Mouse (Mus musculus): ENCODE measurements at regions not wholly inside any gene's neighbourhood (a gene's known extent, or its start where the extent isn't known, plus 50 kb on each side); places are given as distances from the start of the nearest gene placed in this dataset.
A peak's percentile ranks its signal among the peaks of the same experiment; 100 is the strongest.

DNA sequence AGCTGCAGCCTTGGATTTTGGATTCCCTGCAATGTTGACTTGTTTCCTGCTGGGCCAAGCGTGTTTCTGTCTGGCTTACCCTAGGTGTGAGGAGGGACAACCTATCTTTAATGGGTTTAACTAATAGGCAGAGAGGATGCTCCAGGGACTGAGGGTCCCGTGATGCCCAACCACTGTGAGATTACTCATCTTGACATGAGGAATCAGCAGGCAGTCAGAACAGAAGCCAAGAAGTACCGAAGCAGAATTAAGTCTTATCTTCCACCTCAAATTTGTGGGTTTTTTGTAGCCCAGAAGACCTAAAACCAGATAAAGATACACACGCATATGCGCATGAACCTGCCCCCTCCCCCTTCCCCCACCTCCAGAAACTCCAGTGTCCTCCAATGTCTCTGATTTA is 267.6 kb upstream of the BB014433 start:
- 80% methylated on average over 5 of the region's 5 CpGs for WGBS
- no peak overlapping the region for H3K4me3 ChIP-seq

DNA sequence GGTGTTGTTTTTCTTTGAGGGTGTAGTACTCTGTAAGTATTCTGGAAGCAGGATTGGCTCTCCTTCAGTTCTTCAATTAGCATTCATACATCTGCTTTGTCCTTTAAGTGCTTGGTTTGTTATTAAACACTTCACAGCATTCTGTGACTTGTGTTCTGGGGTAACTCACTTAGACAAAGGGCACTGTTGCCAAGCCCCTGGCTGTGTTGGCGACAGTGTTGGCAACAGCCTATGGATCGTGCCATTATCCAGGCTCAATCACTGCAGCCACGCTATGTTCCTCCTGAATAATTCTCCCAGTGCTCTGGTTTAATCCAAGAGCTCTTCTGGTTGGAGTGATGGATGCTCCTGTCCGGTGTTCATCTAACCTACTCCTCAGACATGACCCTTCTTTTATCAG is 265.6 kb upstream of the BB014433 start:
- Histone ChIP-seq H3K36me3 (replicated peaks) (no peaks in the 10 kb centered on the region), H3K4me1 (no peaks in the 10 kb centered on the region), H3K9me3 (no peaks in the 10 kb centered on the region), H3K4me3 (no peak overlapping the region), H3K27ac (replicated peaks) (no peak overlapping the region), H3K27me3 (replicated peaks; ENCODE audit: low read depth, poor library complexity, severe bottlenecking) (no peaks in the 10 kb centered on the region)
- 92% methylated on average over 4 of the region's 4 CpGs for WGBS
- DNase-seq (ENCODE audit: low spot score): no peak

More for the DNA sequence above, 267.6 kb upstream of the BB014433 start:
- no peaks in the 10 kb centered on the region for H3K27me3 ChIP-seq (replicated peaks; ENCODE audit: low read depth, poor library complexity, severe bottlenecking)
- H3K27ac ChIP-seq (replicated peaks): no peak overlapping the region
- no peak for DNase-seq (ENCODE audit: low spot score)
- H3K9me3 ChIP-seq: no peaks in the 10 kb centered on the region
- H3K36me3 ChIP-seq (replicated peaks): no peaks in the 10 kb centered on the region
- no peaks in the 10 kb centered on the region for H3K4me1 ChIP-seq

DNA sequence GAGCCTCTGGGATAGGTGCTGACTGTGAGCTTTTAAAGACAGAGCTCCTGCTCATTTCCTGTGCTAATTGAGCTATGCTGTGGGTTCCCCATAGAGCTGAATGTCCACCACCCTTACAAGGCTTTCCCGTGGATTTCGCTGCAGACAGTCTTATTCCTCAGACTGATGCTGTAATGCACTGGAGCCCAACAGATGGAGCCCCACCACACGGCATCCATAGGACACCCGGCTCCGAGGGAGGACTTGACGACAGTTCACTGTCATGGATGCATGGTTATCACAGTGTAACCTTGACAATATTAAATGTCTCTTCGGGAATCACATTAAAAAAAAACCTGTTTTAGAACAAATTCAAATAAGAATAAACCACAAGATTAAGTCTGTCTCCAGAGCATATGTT is 265.2 kb upstream of the BB014433 start:
- DNase-seq (ENCODE audit: low spot score): no peak
- no peaks in the 10 kb centered on the region for H3K36me3 ChIP-seq (replicated peaks)
- H3K27me3 ChIP-seq (replicated peaks; ENCODE audit: low read depth, poor library complexity, severe bottlenecking): no peaks in the 10 kb centered on the region
- no peaks in the 10 kb centered on the region for H3K9me3 ChIP-seq
- H3K4me1 ChIP-seq: no peaks in the 10 kb centered on the region
- 79% methylated on average over 7 of the region's 7 CpGs for WGBS
- no peak overlapping the region for H3K27ac ChIP-seq (replicated peaks)
- no peak overlapping the region for H3K4me3 ChIP-seq

DNA sequence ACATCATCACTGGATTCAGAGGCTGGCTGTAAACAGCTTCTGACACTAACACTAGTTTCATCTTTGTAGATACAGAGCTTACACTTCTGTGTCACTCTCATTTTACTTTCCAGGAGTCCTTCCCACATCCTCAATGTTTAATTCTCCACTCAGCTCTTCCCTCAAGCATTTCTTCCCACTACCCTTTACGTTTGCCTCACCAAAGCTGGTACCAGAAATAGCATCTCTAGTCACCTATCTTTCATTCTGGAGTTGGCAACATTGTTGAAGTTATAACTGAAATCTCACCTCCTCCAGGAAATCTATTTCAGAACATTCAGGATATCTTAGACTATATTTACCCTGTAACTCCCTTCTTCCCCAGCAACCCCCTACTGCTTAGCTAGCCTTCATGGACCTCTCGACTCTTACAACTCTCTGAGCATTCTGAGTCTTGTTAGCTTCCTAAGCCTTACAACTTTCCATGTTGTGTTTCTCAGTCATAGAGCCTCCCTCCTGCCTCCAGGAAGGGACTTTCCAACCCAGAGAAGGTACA is 258.3 kb upstream of the BB014433 start:
- Histone ChIP-seq H3K36me3 (replicated peaks) (no peaks in the 10 kb centered on the region), H3K9me3 (no peaks in the 10 kb centered on the region), H3K4me1 (no peaks in the 10 kb centered on the region), H3K27ac (replicated peaks) (no peak overlapping the region), H3K4me3 (no peak overlapping the region), H3K27me3 (replicated peaks; ENCODE audit: low read depth, poor library complexity, severe bottlenecking) (no peaks in the 10 kb centered on the region)
- WGBS: 86% methylated on average over 2 of the region's 2 CpGs
- no peak for DNase-seq (ENCODE audit: low spot score)

DNA sequence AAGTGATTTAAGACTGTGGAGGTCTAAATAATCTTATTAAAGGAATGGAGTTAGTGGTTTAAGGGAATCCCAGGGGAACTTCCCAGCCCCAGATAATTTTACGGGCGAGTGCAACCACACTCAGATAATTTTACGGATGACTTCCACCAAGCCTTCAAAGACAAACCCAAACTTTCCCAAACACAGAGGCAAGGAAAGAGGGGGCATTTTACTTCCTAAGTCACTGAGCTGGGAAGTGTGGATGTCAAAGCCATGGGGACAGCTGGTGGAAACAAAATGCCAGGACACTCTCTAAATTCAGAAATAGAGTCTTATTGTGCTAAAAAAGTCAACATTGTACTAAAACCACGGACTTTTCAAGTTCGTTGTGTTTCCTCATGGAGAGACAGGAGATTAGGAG is 227.9 kb upstream of the BB014433 start:
- 37% methylated on average over 5 of the region's 5 CpGs for WGBS
- no peak for DNase-seq (ENCODE audit: low spot score)
- no peak overlapping the region for H3K27ac ChIP-seq (replicated peaks)
- no peak overlapping the region for H3K4me3 ChIP-seq
- no peaks in the 10 kb centered on the region for H3K9me3 ChIP-seq
- H3K36me3 ChIP-seq (replicated peaks): no peaks in the 10 kb centered on the region
- H3K4me1 ChIP-seq: peaks cover 17% of the 10 kb centered on the region
- H3K27me3 ChIP-seq (replicated peaks; ENCODE audit: low read depth, poor library complexity, severe bottlenecking): peaks cover 21% of the 10 kb centered on the region; the same call in 1 of the 2 replicates

DNA sequence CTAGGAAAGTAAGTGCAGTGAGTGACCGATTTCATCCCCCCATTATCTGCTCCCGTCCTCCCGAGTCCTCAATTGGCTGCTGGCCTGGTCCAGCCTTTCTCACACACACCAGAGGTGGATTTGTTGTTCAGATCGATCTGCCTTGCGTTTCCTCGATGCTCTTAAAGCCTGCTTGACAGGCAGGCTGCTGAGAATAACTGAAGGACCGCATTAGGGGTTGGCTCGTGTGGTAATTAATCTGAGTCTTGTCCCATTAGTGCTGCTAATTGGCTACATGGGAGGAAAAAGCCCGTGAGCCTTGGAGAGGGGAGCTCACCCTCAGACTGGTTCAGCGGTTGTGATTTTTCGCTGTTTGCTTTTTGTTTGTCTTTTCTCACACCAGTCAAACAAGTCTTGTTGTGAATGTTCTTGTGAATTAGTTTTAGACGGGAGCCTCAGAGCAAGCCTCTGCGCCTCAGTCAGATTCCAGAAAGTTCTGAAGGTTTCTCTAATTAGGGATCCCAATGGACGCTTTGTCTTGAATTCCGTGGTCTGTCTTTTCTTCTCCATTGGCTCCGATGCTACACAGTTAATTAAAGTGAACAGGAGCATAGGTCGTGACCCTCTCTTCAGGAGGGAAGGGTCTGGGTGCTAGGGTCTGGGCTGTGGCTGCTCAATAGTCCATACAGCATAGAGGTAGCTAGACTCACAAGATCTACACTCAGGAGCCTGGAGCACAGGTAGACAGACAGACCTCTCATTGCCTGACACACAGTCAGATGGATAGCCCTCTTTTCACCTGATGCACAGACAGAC is 226.1 kb upstream of the BB014433 start:
- H3K4me1 ChIP-seq: peaks cover 17% of the 10 kb centered on the region
- peak; percentile 14 for DNase-seq (ENCODE audit: low spot score)
- 30% methylated on average over 17 of the region's 17 CpGs for WGBS
- no peak overlapping the region for H3K4me3 ChIP-seq
- peaks cover 21% of the 10 kb centered on the region; the same call in 1 of the 2 replicates for H3K27me3 ChIP-seq (replicated peaks; ENCODE audit: low read depth, poor library complexity, severe bottlenecking)
- H3K27ac ChIP-seq (replicated peaks): no peak overlapping the region
- no peaks in the 10 kb centered on the region for H3K9me3 ChIP-seq
- no peaks in the 10 kb centered on the region for H3K36me3 ChIP-seq (replicated peaks)

DNA sequence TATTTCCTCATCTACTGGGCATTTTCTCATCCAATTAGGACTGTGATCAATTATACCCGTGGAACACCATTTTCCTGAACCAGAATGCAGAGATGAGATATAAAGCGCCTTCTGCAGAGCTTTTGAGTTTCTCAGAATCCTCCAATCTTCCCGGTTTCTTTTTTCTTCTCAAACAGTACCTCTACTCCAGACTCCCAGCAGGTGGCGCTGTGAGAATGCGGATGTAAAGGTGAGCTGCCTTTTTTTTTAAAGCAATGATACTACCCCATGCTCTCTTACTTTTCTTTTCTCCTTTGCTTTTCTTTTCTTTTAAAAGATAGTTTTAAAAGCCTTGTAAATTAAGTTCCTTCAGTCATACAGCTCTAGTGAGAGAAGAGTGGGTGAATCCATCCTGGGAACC is 224.4 kb upstream of the BB014433 start:
- WGBS: 10% methylated on average over 5 of the region's 5 CpGs
- peak; percentile 76 for DNase-seq (ENCODE audit: low spot score)
- Histone ChIP-seq H3K27me3 (replicated peaks; ENCODE audit: low read depth, poor library complexity, severe bottlenecking) (peaks cover 18% of the 10 kb centered on the region; the same call in 1 of the 2 replicates), H3K27ac (replicated peaks) (no peak overlapping the region), H3K4me1 (peaks cover 17% of the 10 kb centered on the region), H3K4me3 (no peak overlapping the region), H3K9me3 (no peaks in the 10 kb centered on the region), H3K36me3 (replicated peaks) (no peaks in the 10 kb centered on the region)

DNA sequence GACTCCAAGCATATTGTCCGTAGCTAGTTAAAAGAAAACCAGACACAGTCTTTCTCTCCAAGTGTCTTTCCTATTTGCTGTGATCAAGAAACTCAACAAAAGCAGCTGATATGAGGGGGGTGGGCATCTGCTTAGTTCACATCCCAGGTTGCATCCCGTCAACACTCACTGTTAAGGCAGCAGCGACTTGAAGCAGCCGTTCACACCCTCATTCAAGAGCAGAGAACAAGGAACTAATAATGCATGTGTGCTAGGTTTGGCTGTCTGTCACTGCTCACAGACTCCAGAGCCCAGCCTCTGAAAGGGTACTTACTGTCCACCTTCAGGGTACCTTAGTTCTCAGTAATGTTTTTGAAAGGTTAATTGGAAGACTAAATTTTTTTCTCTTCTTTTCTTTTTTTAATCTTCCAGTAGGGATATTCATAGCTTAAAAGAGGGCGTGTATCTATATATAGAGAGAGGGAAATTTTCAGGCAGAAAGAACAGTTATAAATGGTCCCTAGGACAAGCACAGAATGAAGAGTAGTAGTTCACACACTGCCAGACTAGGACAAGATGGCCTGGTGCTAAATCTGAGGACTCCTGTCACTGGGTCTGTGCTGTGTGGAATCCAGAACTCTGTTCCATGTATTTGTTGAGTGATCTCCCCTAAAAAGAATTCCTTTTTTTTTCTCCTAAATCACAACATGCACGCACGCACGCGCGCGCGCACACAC is 199.1 kb upstream of the BB014433 start:
- DNase-seq (ENCODE audit: low spot score): no peak
- Histone ChIP-seq H3K27me3 (replicated peaks; ENCODE audit: low read depth, poor library complexity, severe bottlenecking) (no peaks in the 10 kb centered on the region), H3K4me3 (no peak overlapping the region), H3K9me3 (no peaks in the 10 kb centered on the region), H3K4me1 (no peaks in the 10 kb centered on the region), H3K36me3 (replicated peaks) (no peaks in the 10 kb centered on the region), H3K27ac (replicated peaks) (no peak overlapping the region)
- WGBS: 95% methylated on average over 12 of the region's 12 CpGs

DNA sequence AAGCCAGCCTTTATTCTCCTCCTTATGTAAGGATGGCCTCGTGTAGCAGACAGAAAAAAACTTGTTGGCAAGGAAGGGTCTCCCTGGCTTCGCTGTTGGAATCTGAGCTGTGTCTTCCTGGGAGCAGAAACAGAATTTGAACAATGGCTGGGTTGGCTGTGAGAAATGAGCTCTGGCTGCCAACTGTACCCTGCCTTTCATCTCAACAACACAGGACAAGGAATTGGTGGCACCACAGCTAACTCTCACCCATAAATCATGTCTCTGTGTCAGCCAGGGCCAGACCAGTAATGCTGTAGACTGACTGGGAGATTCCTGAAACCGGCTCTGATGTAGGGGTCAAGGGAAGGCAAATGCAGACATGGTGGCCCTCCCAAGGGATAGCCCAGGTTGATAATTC is 189.5 kb upstream of the BB014433 start:
- H3K27me3 ChIP-seq (replicated peaks; ENCODE audit: low read depth, poor library complexity, severe bottlenecking): no peaks in the 10 kb centered on the region
- no peaks in the 10 kb centered on the region for H3K36me3 ChIP-seq (replicated peaks)
- no peak overlapping the region for H3K27ac ChIP-seq (replicated peaks)
- 85% methylated on average over 3 of the region's 3 CpGs for WGBS
- H3K4me3 ChIP-seq: no peak overlapping the region
- DNase-seq (ENCODE audit: low spot score): no peak
- H3K4me1 ChIP-seq: no peaks in the 10 kb centered on the region
- no peaks in the 10 kb centered on the region for H3K9me3 ChIP-seq

DNA sequence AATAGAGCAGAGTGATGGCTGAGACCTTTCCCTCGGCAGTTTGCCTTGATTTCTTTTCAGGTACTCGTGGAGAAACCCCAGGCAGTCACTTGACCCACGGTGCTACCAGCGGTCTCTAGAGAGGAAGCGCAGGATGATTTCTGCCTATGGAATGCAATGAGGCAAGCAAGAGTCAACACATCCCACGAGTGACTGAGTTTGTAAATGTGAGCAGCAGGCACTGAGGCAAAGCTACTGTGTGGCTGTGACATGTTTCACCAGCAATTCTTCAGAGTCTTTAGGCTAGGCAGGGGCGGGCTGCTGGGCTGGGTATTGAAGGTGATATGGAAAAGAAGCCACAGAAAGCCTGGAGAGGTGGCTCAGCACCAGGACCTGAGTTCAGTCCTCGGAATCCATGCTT is 187.4 kb upstream of the BB014433 start:
- no peak for DNase-seq (ENCODE audit: low spot score)
- H3K4me1 ChIP-seq: no peaks in the 10 kb centered on the region
- WGBS: 61% methylated on average over 8 of the region's 8 CpGs
- no peaks in the 10 kb centered on the region for H3K27me3 ChIP-seq (replicated peaks; ENCODE audit: low read depth, poor library complexity, severe bottlenecking)
- H3K9me3 ChIP-seq: no peaks in the 10 kb centered on the region
- no peak overlapping the region for H3K4me3 ChIP-seq
- no peak overlapping the region for H3K27ac ChIP-seq (replicated peaks)
- H3K36me3 ChIP-seq (replicated peaks): no peaks in the 10 kb centered on the region

DNA sequence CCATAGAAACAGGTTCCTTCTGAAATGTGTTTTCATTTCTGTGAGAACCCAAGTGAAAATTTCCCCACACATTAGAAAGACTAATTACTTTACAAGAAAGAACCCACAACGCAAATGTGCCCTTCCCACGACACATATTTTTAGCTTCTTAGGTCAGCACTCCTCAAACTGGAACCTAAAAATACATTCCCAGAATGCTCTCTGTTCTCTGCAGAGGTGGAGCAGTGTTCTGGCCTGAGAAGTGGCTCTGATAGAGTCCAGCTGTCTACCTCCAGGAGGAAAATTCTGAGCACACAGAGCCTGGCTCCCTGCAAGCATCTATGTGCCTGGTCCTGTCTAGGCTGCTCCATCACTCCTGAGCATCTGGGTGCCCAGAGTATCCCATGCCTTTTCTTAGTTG is 184.3 kb upstream of the BB014433 start:
- no peaks in the 10 kb centered on the region for H3K36me3 ChIP-seq (replicated peaks)
- 88% methylated on average over 2 of the region's 2 CpGs for WGBS
- no peaks in the 10 kb centered on the region for H3K9me3 ChIP-seq
- no peak overlapping the region for H3K4me3 ChIP-seq
- H3K27me3 ChIP-seq (replicated peaks; ENCODE audit: low read depth, poor library complexity, severe bottlenecking): no peaks in the 10 kb centered on the region
- no peak for DNase-seq (ENCODE audit: low spot score)
- no peak overlapping the region for H3K27ac ChIP-seq (replicated peaks)
- no peaks in the 10 kb centered on the region for H3K4me1 ChIP-seq

DNA sequence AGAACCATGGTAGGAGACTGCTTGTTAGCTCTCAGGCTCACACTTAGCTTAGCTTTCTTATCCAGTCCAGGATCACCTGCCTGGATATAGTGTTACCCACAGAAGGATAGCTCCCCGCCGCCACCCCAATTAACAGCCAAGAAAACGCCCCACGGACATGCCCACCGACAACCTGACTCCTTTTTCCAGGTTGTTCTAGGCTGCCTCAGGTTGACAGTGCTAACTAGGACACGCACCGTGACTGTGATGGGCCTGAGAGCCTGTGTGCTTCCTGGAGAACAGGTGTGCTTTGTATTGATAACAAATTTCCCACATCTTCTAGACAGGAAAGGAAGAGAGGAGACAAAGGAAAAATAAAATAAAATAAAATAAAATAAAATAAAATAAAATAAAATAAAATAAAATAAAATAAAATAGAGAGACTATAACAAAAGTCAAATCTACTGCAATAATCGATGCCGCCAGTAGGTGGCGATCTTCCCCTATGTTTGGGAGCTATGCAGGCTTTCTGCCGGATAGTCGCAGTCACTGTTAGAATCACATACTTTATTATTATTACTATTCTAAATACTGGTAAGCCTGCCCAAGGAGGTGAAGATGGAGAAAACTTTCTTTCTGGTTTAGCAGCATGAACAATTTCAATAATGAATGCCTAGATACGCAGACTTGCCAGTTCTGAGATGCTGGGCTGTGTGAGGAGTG is 175.5 kb upstream of the BB014433 start:
- peak; percentile 67 for DNase-seq (ENCODE audit: low spot score)
- Histone ChIP-seq H3K27ac (replicated peaks) (no peak overlapping the region), H3K4me1 (peaks cover 19% of the 10 kb centered on the region), H3K36me3 (replicated peaks) (no peaks in the 10 kb centered on the region), H3K27me3 (replicated peaks; ENCODE audit: low read depth, poor library complexity, severe bottlenecking) (no peaks in the 10 kb centered on the region), H3K9me3 (no peaks in the 10 kb centered on the region), H3K4me3 (no peak overlapping the region)
- WGBS: 45% methylated on average over 13 of the region's 13 CpGs
